Mouse (Mus musculus) urinary bladder, adult 2 months (tissue): ENCODE data around the gene Wdr59. TPM values are rescaled to one million over a fixed set of nuclear protein-coding genes. Genes with fewer than 3 reads are reported as not detected.
A peak's percentile ranks its signal among the peaks of the same experiment; 100 is the strongest.

Experiments
- DNase-seq: peaks from one replicate; pipeline ENCODE4 v3.0.0; 2022; ENCODE audit warnings: low spot score
- polyA plus RNA-seq: library from polyadenylated mRNA; depleted of rRNA; stranded (reverse); fragments of >200 nt; gene quantifications from 2 replicates; pipeline ENCODE4 v1.2.3, GENCODE M21; 2012

Gene Wdr59
- polyA plus RNA-seq, 1 experiment, result 7.0 TPM

- DNase-seq, result no peak
These were observed 28.7 kb downstream of the Wdr59 start for GRCm38 (mm10) chr8:111493176-111493575.

- no peak for DNase-seq
These were observed 29.4 kb downstream of the Wdr59 start for GRCm38 (mm10) chr8:111492508-111492907.

- no peak for DNase-seq
These were observed 30.7 kb downstream of the Wdr59 start for GRCm38 (mm10) chr8:111491191-111491590.

GRCm38 (mm10) chr8:111490034-111490591, 31.8 kb downstream of the Wdr59 start:
- no peak for DNase-seq

GRCm38 (mm10) chr8:111480691-111481090, 41.2 kb downstream of the Wdr59 start:
- no peak for DNase-seq

- DNase-seq, result no peak
These were observed 44.0 kb downstream of the Wdr59 start for GRCm38 (mm10) chr8:111477761-111478465.

- no peak for DNase-seq
These were observed 50.3 kb downstream of the Wdr59 start for GRCm38 (mm10) chr8:111471526-111472081.

- no peak for DNase-seq
These were observed 52.9 kb downstream of the Wdr59 start for GRCm38 (mm10) chr8:111469013-111469412.

- DNase-seq, result no peak
These were observed 56.6 kb downstream of the Wdr59 start for GRCm38 (mm10) chr8:111465341-111465740.

GRCm38 (mm10) chr8:111464526-111464925, 57.4 kb downstream of the Wdr59 start:
- DNase-seq, result no peak

GRCm38 (mm10) chr8:111449671-111450070, 72.2 kb downstream of the Wdr59 start:
- no peak for DNase-seq

- DNase-seq, result no peak
These were observed 75.8 kb downstream of the Wdr59 start for GRCm38 (mm10) chr8:111445960-111446660.

GRCm38 (mm10) chr8:111445558-111445957, 76.3 kb downstream of the Wdr59 start:
- DNase-seq, result no peak

- no peak for DNase-seq
These were observed 77.6 kb downstream of the Wdr59 start for GRCm38 (mm10) chr8:111444245-111444644.

- DNase-seq, result peak; percentile 33
These were observed 82.7 kb downstream of the Wdr59 start for GRCm38 (mm10) chr8:111439189-111439588.

- DNase-seq, result no peak
These were observed 86.6 kb downstream of the Wdr59 start for GRCm38 (mm10) chr8:111435071-111435828.

- no peak for DNase-seq
These were observed 97.2 kb downstream of the Wdr59 start for GRCm38 (mm10) chr8:111424646-111425045.

- DNase-seq, result no peak
These were observed 97.7 kb downstream of the Wdr59 start for GRCm38 (mm10) chr8:111424181-111424580.

- DNase-seq, result no peak
These were observed 99.3 kb downstream of the Wdr59 start for GRCm38 (mm10) chr8:111422614-111423013.

GRCm38 (mm10) chr8:111419171-111419570, 102.7 kb downstream of the Wdr59 start:
- no peak for DNase-seq

GRCm38 (mm10) chr8:111418601-111419000, 103.3 kb downstream of the Wdr59 start:
- DNase-seq, result no peak

- DNase-seq, result no peak
These were observed 104.7 kb downstream of the Wdr59 start for GRCm38 (mm10) chr8:111417222-111417621.
